Mouse (Mus musculus): ENCODE results near the gene Lrrn3.

DNA sequence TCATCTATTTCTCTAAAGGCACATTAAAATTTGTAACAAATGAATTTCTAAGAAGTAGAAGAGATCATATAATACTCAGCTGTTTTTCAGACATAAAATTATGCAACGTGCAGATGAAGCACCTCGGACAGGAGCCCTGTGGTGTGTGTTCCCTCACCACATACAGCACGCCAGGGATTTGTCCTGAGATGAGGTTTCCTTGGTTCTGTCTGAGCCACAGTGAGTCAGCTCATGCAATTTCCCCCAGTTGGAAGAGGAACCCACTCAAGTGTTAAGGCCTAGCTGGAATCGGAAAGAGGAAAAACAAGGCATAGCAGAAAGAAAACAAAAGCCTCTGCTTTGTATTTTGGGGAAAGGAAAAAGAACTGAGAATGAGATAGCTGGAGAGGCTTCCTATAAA is 22.4 kb upstream of the Lrrn3 start:
- TF ChIP-seq CTCF (IDR thresholded peaks at IDR 0.05; ENCODE audit: low read depth) (no peak), EP300 (IDR thresholded peaks at IDR 0.05; ENCODE audit: low read depth) (no peak)

Data from liver, embryonic 14.5 days (tissue).